Mouse (Mus musculus) layer of hippocampus, adult 18-20 months (tissue): Measurements from ENCODE around the gene Cacna1e. TPM values are rescaled to one million over a fixed set of nuclear protein-coding genes. Genes with fewer than 3 reads are reported as not detected.
A peak's percentile ranks its signal among the peaks of the same experiment; 100 is the strongest.

Source experiments
- DNase-seq, 2 experiments: peaks; one replicate each; pipeline ENCODE4 v3.0.0; 2022; ENCODE audit warnings: low spot score in 2 of 2
- total RNA-seq, 2 experiments: library from RNA; stranded (reverse); gene quantifications; 2 replicates each; pipeline ENCODE4 v1.2.3; 2021

Cacna1e gene
- total RNA-seq, 2 experiments from 2014 or later = 192 to 203 TPM

DNA sequence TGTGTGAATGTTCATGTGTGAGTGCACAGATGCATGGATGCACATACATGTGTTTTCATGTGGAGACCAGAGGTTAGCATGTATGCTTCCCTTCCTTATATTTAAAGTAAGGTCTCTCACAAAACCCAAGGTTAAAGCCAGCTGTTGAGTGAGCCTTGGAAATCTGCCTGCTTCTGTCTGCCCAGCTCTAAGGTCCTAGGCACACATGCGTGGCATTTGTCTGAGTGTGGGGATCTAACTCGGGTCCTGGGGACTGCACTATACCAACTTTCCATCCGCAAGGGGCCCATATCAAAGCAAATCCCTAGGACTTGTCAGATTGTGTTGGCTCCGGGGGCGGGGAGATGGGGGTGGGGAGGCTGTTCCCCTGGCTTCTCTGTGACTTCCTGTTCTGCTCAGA, 96.9 kb downstream of the Cacna1e start:
- no peak for DNase-seq

DNA sequence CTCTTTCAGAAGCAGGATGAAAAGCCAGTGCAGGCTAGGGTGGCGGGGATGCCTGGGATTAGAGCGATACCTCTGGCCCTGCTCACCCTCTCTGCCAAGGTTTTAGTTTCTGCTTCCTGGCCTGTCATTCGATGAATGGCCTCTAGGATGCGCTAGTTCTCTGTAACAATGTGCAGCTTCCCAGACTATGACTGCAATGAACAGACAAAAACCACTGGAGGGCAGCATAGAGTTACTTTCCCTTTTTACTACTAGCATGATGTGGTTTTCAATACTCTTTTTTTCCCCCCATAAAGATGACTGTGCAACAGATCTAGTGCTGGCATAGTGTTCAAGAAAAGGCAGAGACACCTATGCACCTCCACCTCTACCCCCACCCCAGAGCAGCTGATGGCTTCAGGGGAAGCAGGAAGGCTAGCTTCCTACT, 98.0 kb downstream of the Cacna1e start:
- peak; percentile 75 to 90 for DNase-seq

DNA sequence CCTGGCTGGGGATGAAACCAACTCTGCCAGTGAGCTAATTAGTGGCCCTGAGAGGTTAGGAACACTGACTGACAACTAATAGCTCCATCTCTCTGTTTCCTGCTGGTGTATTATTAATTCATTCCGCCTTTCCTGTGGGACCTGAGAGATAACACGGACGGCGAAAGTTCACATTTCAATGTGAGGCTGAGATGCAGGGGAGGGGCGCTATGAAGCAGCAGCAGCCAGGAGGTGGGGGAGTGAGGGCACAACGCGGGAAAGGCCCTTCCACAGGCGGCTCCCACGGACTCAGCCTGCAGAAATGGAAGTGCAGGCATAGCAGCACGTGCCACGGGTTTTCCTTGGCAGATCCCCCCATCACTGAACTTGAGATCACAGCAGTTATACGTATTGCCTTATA, 99.4 kb downstream of the Cacna1e start:
- no peak for DNase-seq

DNA sequence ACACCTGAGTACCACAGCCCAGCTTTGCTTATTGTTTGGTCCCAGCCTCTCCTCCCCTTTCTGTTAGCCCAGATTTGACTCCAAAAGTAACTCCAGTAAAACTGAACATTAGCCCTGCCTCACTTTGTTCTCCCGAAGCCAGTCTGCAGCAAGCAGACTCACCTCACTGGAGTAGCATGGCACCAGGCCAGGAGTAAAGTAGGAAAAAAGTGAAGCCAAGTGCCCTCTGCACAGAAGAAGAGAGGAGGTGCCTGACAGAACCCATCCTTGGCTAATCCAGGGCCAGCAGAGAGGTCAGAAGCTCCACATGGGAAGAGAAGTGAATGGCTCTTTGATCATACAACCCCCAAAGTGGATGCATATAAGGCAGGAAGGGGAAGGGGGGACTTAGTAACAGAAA, 100.8 kb downstream of the Cacna1e start:
- no peak for DNase-seq

DNA sequence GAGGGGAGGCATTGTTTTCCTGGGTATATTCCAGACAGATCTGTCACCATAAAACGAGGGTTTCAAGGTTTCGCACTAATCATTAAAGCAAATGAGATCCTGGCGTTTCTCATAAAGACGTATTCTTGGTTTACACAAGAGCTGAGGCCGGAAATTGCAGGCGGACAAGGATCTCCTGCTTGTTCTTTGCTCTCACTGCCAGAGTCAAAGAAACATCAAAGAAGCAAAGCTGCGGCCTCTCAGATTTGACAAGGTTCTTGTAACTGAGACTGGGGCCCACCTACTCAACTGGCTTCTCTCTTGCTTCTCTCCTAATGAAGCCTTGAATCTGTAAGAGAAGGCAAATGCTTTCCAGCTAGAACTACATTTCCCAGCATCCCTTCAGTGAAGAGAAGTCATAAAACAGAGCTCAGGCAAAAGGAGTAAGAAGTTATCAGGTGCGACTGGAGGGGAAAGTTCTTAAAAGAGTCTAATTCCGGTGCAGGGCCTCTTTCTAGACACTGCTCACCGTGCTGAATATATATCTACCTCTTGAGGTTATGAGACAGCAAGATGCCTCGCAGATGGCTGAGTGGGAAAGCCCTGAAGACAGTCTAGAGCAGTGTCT, 104.3 kb downstream of the Cacna1e start:
- DNase-seq = no peak

DNA sequence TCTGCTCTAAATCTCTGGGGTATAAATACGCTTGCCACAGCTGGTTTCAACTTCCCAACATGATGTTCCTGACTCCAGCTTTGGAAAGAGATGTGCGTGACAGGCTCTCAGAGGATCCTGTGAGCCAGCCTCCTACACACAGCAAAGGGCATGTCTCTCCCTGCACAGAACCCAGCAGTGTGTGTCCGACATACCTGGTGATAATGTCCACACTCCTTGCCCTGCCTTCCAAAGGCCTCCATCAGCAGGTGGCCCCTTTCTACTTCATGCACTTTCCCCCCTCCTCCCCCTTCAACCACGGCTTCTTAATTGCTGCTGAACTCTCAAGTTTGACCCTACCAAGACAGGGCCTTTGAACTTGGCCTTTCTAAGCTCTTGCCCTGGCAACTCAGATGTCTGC, 108.0 kb downstream of the Cacna1e start:
- no peak for DNase-seq

DNA sequence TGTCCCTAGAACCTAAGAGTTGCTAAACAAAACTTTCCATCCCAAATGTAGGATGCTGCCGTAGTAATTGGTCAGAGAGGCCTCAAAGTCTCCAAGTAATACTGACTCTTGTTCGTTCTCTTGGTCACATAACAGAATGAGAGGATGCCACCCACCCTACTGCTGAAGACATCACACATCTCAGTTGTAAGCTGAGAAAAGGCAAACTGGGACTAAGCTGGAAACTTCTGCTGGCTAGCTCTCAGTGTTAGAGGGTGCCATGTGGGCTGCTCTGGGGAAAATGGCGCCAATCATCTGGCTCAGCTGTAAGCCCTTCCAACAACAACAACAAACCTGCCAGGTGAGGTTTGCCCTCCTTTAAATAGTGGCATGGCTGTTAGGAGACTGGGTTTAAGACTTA, 109.8 kb downstream of the Cacna1e start:
- DNase-seq = no peak

DNA sequence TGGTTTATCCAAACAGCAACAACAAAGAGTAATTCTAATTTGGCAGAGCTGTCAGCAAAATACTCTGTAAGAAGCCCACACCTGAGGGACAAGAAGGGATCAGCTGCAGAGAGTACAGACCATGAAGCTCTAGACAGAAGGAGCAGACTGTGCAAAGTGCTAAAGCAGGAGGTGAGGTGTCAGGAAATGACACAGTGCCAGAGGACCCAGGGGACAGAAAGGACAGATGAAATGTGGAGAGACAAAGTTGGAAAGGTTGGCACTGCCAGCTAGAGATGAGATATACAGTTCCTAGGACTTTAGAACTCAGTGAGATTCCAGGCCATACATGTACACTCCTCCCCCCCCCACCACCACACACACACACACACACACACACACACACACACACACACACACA, 113.2 kb downstream of the Cacna1e start:
- no peak for DNase-seq

DNA sequence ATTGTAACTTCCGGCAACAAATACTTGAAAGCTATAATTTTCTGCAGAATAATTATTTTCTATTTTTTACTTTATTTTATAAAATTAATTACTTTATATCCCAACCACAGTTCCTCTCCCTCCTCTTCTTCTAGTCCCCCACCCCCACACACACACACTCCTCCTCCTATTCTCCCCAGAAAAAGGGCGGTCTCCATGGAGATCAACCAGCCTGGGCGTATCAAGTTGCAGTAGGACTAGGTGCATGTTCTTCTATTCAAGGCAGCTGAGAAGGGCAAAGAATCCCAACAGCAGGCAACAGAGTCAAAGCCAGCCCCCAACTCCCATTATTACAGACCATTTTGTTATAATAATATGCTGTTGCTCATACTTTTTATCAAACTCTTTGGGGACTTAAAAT, 113.8 kb downstream of the Cacna1e start:
- no peak for DNase-seq

DNA sequence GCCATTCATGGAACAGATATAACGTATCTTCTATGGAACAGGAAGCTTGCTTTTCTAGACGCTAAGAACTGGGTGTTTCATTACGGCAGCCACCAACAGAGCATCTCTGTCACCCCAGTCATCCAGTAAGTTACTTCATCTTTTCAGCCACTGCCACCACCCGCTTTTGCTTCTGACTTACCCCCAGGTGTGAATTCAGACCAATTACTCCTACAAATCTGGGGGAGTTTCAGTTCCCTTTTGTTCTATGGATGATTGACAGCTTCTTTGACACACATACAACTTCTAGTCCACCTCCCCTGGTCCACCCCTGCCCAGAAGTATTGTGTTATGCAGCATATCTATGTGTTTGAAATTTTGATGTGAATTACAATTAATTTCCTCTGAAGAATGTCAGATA, 121.2 kb downstream of the Cacna1e start:
- no peak for DNase-seq

DNA sequence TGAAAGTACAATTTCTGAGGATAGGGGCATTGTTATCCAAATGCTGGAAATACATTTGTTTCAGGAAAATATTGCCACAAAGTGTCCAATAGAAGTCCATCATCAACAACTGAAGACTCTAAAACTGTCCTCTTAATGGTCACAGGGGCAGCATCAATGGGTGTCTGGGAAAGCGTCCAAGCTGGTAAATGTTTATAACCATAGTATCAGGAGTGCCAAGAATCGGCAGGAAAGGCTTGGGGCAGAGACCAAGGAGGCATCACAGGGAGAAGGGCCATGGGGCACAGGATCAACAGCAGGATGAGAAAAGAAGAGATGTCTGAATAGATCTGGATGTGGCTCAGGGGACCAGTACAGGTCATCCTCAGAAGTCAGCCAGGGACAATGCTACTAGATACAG, 132.2 kb downstream of the Cacna1e start:
- no peak for DNase-seq

DNA sequence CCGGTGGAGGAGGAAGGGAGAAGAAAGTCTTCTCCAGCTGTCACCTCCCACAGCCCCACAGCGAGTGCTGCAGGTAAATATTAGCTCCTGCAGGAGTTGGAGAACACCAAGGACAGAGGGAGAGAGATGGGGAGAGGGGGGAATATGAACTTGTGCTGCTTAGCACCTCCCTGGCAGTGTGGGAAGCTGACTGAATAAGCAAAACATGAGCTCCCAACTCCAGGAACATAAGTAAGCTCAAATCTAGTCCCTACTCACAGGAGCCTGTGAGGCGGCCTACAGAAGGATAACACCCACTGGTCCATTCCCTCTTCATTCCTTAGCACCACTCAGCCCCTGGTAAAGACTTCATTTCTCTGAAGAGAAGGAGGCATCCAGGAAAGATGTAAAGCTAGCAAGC, 135.8 kb downstream of the Cacna1e start:
- no peak for DNase-seq

DNA sequence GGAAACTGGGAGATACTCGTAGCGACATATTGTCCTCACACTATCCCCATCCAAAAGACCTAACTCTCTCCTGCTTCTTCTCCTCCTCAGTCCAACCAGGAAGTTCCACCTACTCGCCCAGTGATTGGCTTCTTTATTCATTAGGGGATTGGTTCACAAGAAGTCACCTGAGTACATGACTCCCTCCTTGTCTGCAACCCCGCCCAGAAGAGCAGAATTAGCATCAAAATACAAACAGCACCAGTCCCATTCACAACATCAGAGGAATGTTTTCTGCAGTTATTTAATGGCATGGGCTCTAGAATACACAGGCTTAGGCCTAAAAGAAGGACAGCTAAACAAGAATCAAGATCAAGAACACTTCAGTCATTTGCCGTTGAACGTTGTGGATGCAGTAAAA, 139.1 kb downstream of the Cacna1e start:
- DNase-seq = no peak

DNA sequence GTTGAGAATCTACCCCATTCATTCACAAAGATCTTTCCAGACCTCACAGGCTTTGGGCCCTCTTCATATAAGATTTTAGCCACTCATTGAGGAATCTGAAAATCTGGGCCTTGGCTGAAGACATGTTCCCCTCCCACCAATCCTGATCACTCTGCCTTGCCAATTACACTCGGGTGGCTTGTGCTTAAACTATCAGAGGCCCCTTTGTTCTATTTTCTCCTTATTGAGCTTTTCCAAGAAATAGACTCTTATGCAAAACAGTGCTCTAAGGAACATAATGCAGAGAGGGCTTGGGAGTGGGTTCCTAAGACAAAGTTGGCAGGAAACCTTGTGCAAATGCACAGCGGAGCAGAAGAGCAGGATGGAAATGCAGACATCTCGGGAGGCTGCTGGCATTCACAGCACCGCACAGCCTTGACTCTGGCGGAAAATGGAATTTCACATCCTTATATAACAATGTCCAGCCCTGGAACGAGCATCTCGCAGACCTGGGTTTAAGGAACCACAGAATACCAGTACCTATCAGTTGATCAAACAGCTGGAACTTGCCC, 153.8 kb downstream of the Cacna1e start:
- DNase-seq = peak in 1 of 2 experiments; percentile 67

DNA sequence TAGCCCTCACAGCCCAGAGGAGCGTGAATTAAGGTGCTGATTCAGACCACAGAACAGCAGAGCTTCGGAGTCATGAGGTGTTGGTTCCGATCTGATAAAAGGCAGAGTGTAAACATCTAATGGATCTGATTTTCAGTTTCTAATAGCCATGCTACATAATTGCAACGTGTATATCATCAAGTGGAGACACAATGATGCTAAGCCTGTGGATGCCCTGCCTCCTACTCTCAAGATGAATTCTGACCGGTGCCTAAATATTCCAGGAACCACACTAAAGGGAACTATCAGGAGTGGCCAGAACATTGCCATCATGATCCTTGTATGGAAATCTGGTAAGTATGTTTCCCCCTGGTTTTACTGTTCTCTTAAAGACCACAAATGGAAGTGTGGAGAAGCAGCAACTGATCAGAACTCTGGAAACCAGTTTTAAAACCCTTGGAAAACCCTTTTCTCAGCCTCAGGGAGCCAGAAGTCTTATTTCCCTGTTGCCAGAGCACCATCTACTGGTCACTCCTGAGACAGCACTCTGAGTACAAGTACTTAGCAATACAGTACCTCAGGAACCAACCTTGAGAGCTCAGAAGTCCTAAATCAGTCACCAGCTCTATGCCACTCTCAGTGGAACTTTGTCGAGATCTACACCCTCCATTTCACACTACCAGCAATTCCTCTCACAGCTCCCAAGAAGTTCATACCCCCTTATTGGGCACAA, 154.9 kb downstream of the Cacna1e start:
- DNase-seq = peak; percentile 76 to 93

DNA sequence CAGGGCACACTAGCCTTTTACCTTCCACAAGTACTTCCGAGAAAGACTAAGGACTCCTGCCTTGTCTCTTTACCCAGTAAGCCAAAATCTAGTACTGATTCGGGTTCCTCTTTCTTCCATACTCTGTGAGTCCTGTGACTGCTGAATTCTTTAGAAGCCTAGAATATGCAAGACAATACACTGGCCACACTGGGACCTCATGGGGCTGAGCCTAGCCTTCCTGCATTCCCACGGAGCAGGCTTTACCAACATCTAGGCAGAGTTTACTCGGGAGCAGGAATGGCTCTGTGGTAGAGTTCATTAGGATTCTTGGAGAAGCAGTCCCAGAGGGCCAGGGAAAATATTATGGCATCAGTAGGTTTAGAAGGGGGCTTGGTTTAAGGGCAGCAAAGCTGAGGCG, 155.6 kb downstream of the Cacna1e start:
- no peak for DNase-seq

DNA sequence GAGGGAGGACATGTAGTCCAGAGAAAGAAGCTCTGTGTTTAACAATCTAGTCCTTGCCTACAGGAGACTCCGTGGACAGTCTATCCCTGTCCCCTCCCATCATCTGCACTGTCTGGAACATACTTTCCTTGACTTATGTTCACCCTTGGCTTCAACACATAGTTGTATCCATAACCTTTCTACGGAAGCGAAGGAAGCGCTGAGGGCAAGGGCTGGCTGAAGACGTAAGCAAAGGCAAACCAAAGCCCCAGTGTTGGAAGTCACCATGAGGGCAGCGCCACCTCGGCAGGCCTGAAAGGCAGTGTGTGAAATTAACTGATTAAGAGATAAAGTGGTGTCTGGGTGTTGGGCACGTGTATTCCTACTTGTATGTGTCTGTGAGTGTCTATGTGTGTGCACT, 156.6 kb downstream of the Cacna1e start:
- no peak for DNase-seq

DNA sequence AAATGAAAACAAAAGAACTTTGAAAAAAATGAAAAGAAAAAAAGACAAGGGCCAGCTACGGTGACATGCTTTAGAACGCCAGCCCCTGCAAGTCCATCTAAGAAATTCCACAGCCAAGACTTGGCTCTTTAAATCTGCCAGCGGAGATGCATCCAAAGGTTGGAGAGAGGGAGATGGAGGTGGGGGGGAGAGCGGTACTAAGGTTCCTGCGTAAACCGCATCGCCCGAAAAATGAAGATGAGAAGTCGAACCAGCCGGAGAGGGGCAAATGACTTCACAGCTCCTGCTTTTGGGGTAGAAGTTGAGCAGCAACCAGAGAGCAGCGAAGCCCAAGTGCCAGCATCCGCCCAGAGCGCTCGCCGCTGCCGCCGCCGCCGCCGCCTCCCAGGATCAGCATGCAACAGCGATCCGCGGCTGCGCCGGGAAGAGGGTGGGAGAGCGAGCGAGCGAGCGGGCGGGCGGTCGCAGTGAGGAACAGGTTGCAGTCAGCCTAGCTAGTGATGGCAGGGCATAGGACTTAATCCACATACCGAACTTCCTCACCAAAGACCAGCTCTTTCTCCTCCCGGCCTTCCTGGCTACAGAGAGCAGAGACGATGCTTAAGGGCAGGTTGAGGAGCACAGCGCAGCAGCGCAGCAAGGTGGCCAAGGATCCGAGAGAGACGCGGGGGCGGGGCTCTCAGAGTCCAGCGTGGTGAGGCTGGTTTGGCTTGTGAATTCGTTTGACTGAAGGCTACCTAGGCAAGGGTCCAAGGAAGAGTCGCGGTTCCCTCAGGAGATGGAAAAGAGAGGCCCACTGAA, 157.7 kb downstream of the Cacna1e start:
- DNase-seq = peak; percentile 61 to 64

DNA sequence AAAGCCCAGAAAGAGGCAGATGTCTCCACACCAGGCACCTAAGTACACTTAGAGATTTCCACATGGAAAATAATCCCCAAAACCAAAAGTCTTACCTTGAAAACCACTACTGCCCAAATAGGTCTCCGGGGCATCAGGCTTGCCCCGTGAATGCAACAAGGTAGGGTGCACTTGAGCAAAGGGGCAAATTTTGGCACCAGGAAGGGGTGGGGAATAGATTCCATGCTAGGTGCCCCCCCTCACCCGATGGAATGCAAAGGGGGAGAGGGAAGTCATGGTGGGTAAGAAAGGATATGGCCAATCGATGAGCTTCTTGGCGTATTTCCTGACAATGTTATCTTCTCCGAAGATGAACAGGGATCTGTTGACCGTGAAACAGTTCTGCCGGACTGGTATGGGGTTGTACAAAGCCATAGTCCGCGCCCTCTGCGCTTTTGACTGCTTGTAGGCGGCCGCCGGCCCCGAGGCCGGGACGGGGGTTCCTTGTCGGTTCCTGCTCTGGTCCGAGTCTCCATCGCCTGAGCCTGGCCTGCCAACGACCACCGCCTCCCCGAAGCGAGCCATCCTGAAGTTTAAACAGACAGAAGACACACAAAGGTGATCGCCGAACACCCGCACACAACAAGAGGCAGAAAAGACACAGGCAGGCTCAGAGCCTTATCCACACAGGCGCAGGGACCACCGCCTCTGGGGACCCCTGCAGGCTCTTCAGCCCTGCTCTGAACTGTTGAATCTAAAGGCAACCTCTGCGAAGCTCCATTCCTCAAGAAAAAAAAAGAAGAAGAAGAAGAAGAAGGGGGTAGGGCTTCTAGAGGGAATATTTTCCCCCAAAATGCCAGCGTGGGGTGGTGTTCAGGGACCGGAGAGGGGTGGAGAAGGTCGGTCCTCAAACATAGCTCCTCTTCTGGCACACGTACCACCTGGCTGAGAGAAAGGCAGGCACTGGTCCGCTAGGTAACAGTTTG, 158.7 kb downstream of the Cacna1e start:
- DNase-seq = no peak

DNA sequence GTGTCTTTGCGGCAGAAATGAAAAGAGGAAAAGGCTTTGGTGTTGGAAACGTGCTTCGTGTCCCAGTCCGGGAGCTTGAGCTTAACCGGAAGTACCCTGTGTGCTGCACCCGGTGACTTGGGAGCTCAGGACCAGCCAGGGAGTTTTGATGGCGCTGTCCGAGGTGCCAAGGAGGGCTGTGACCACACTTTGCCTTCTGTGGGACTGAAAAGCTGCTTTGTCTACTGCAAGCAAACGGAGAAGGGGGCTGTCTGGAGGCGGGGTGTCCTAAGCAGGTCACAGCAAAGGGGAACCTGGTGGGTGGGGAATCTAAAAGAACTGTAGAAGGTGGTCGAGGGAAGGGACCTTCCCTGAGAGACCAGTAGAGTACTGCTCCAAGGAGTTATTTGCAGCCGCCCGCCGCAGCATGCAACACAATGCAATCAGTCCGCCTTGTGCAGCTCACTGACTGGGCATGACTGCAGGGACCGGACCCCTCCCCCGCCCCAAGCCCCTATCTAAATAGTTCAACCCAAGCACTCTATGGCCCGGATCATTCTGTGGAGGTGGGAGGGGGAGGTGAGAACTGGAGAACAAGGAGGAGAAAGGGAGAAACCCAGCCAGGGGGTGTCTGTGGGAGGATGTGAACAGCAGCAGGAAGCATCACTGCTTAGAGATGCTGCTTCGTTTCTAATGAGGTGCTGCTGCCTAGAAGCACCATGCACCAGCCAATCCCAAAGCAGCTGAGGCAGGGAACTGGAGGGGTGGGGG, 160.6 kb downstream of the Cacna1e start:
- DNase-seq = peak in 1 of 2 experiments; percentile 49
